Mouse (Mus musculus) spleen, adult 2 months (tissue): ENCODE data around the gene Patl2.

Experiments
- CTCF ChIP-seq: fragments of 200-500 bp; IDR thresholded peaks from 2 replicates; pipeline ENCODE4 v1.5.1; 2011; ENCODE audit warnings: mild to moderate bottlenecking, inconsistent platforms; ENCODE audit not compliant: insufficient read depth, insufficient read length, insufficient replicate concordance; ENCODE audit errors: extremely low read depth
- POLR2A ChIP-seq: fragments of 200-500 bp; IDR thresholded peaks from 2 replicates; pipeline ENCODE4 v1.6.1; 2011; ENCODE audit warnings: low read depth, low read length, inconsistent platforms

- TF ChIP-seq CTCF (no peak), POLR2A (no peak)
These were observed 29.8 kb downstream of the Patl2 start for GRCm38 (mm10) chr2:122156051-122156700.
